Mouse (Mus musculus): ENCODE data around the gene Myo1e. TPM values are rescaled to one million over a fixed set of nuclear protein-coding genes. Genes with fewer than 3 reads are reported as not detected.
A peak's percentile ranks its signal among the peaks of the same experiment; 100 is the strongest.

Myo1e gene
- total and polyA plus RNA-seq, 3 experiments: 3.9 to 11.3 (median 8.5) TPM

- no peak for TF ChIP-seq POLR2A (IDR thresholded peaks at IDR 0.05; ENCODE audit: insufficient read depth, low read depth, low read length)
- TF ChIP-seq EP300 (IDR thresholded peaks at IDR 0.05; ENCODE audit: insufficient read depth, low read depth, low read length): no peak
- no peak for TF ChIP-seq CTCF (IDR thresholded peaks at IDR 0.05)
- Histone ChIP-seq H3K4me3 (no peak overlapping the region), H3K4me1 (ENCODE audit: control insufficient read depth, insufficient read depth, low read length) (no peaks in the 10 kb centered on the region), H3K36me3 (ENCODE audit: control insufficient read depth, insufficient read depth, low read length) (peaks cover 12% of the 10 kb centered on the region), H3K27me3 (ENCODE audit: control insufficient read depth, insufficient read depth, low read length) (no peaks in the 10 kb centered on the region), H3K9ac (ENCODE audit: low read depth, low read length) (no peak overlapping the region), H3K79me2 (replicated peaks; ENCODE audit: control insufficient read depth, insufficient read depth, low read length) (no peaks in the 10 kb centered on the region), H3K27ac (no peak overlapping the region)
- DNase-seq: peak; percentile 47 to 48
- intact Hi-C loops (cut with DNase I): no loop called here
- 46% methylated on average over 4 of the region's 4 CpGs for WGBS
These were observed 232.8 kb downstream of the Myo1e start for GRCm38 (mm10) chr9:70439959-70440358.

- TF ChIP-seq POLR2A (IDR thresholded peaks at IDR 0.05; ENCODE audit: insufficient read depth, low read depth, low read length) (no peak), EP300 (IDR thresholded peaks at IDR 0.05; ENCODE audit: insufficient read depth, low read depth, low read length) (no peak), CTCF (IDR thresholded peaks at IDR 0.05) (no peak)
- Histone ChIP-seq H3K4me1 (ENCODE audit: control insufficient read depth, insufficient read depth, low read length) (no peaks in the 10 kb centered on the region), H3K4me3 (no peak overlapping the region), H3K9ac (ENCODE audit: low read depth, low read length) (no peak overlapping the region), H3K36me3 (ENCODE audit: control insufficient read depth, insufficient read depth, low read length) (peaks cover 9% of the 10 kb centered on the region), H3K79me2 (replicated peaks; ENCODE audit: control insufficient read depth, insufficient read depth, low read length) (no peaks in the 10 kb centered on the region), H3K27me3 (ENCODE audit: control insufficient read depth, insufficient read depth, low read length) (no peaks in the 10 kb centered on the region), H3K27ac (no peak overlapping the region)
- no peak for DNase-seq
- 88% methylated on average over 5 of the region's 5 CpGs for WGBS
- intact Hi-C loops (cut with DNase I): no loop called here
These were observed 241.9 kb downstream of the Myo1e start for GRCm38 (mm10) chr9:70449072-70449471.

Small RNA genes lying within 50 kb of the gene (microRNA-seq; reads per million reads assigned to microRNA genes)
- gene Mir5626: 0 to 1.2 reads per million in 2 experiments

Other genes with a start within 250 kb of the Myo1e start
- gene Bnip2, start 217.9 kb upstream of the Myo1e start, total RNA-seq (2021): 10 to 100 TPM; 96.7 to 97.0 TPM
- gene Bnip2, start 217.9 kb upstream of the Myo1e start, polyA plus RNA-seq (2012; rRNA removed): 34.1 and 62.8 TPM in 2 replicates
- gene Gtf2a2, start 194.8 kb upstream of the Myo1e start, total RNA-seq (2021): 10 to 100 TPM; 53.7 to 54.7 TPM
- gene Gtf2a2, start 194.8 kb upstream of the Myo1e start, polyA plus RNA-seq (2012; rRNA removed): 23.3 and 37.5 TPM in 2 replicates
- gene Gcnt3, start 169.3 kb upstream of the Myo1e start, total RNA-seq (2021): not detected
- gene Gcnt3, start 169.3 kb upstream of the Myo1e start, polyA plus RNA-seq (2012; rRNA removed): not detected in 2 replicates
- gene Fam81a, start 64.8 kb upstream of the Myo1e start, total RNA-seq (2021): 10 to 100 TPM; 30.7 to 32.6 TPM
- 7.0 and 9.0 TPM in 2 replicates for gene Fam81a, start 64.8 kb upstream of the Myo1e start, polyA plus RNA-seq (2012; rRNA removed)
- under 1 TPM; 0.57 TPM for gene Ccnb2, start 214.2 kb downstream of the Myo1e start, total RNA-seq (2021)
- gene Ccnb2, start 214.2 kb downstream of the Myo1e start, polyA plus RNA-seq (2012; rRNA removed): 0.39 and 0.59 TPM in 2 replicates